Mouse (Mus musculus): ENCODE results near the gene Tent4b. TPM values are rescaled to one million over a fixed set of nuclear protein-coding genes. Genes with fewer than 3 reads are reported as not detected.

The Tent4b gene
- 9.6 and 10.5 TPM in 2 replicates for polyA plus RNA-seq (2014; fragmentation: Nextera tagmentation; extraction: Ambion mirVana)

DNA sequence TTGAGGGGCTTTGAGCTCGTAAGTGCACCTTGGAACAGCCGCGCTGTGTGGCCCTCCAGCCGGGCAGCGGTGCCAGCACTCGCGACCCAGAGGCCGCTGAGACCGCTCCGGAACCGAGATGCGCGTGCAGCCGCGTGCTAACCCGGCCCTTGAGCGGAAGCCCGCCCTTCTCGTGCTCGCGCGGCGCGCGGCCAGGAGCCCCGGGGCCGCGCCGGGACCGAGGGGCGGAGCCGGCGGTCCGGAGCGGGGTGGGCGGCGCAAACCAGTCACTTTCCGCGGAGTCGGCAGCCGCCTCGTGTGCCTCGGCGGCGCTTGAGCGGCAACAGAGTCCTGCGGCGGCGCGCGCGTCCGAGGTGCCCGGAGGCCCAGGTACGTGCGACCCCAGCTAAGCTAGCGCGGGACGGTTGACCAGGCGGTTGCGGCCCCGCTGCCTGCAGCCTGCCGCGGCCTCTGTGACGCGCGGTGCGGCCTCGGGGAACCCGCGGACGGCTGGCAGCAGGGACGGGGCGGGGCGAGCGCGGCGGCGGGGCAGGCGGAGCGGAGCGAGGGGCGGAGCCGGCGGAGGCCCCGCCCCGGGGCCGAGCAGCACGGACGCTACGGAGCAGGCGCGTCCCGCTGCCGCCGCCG, at the start of gene Tent4b:
Gene Tent4b (plus strand): TSS at position 269 of the 627 bp plus-strand sequence.
- no peaks in the 10 kb centered on the region for H3K9me3 ChIP-seq (replicated peaks; ENCODE audit: control insufficient read depth, low read length)
- peaks cover 18% of the 10 kb centered on the region for H3K4me1 ChIP-seq (ENCODE audit: control insufficient read depth, insufficient read depth, low read length)
- DNase-seq (ENCODE audit: low spot score) = peak; percentile 92
- no peaks in the 10 kb centered on the region for H3K36me3 ChIP-seq (ENCODE audit: control insufficient read depth, insufficient read depth, low read length)
- peak within 1 kb of the TSS; percentile 73 for H3K4me2 ChIP-seq (ENCODE audit: low read length)
- peak within 1 kb of the TSS; percentile 84 for H3K9ac ChIP-seq (ENCODE audit: low read length)
- WGBS = under 1% methylated on average over 40 of the region's 97 CpGs
- ATAC-seq = peak; percentile 97
- H3K27me3 ChIP-seq (replicated peaks; ENCODE audit: control insufficient read depth, insufficient read depth, low read length) = no peaks in the 10 kb centered on the region
- peak within 1 kb of the TSS; percentile 94 for H3K27ac ChIP-seq (ENCODE audit: low read depth, low read length)
- peak within 1 kb of the TSS; percentile 81 for H3K4me3 ChIP-seq (ENCODE audit: low read depth, low read length)

DNA sequence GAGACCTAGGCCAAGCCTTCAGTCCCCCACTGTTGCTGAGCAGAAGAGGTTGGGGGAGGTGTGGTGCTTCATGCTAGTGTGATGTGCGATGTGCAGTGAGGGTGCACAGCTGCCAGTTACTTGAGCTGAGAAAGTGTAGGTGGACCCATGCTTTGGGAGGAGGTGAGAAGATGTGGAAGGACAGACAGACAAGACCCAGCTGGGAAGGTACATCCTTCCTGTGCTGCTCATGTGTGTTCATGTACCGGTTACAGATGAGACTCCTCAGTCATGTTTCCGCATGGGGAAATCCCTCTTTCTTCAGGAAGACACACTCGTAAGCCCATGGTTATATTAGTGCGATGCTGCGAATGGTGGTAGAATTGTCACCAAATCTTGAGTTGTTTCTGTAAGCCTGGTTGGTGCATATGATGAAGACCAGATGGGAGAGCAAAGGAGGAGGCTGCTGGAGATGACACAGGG, 48.1 kb upstream of the Tent4b start:
- Histone ChIP-seq H3K27me3 (replicated peaks; ENCODE audit: control insufficient read depth, insufficient read depth, low read length) (no peaks in the 10 kb centered on the region), H3K4me3 (ENCODE audit: low read depth, low read length) (no peak overlapping the region), H3K27ac (ENCODE audit: low read depth, low read length) (no peak overlapping the region), H3K36me3 (ENCODE audit: control insufficient read depth, insufficient read depth, low read length) (peaks cover 62% of the 10 kb centered on the region), H3K4me2 (ENCODE audit: low read length) (no peak overlapping the region), H3K9ac (ENCODE audit: low read length) (no peak overlapping the region), H3K4me1 (ENCODE audit: control insufficient read depth, insufficient read depth, low read length) (no peaks in the 10 kb centered on the region), H3K9me3 (replicated peaks; ENCODE audit: control insufficient read depth, low read length) (no peaks in the 10 kb centered on the region)
- ATAC-seq (no peak), DNase-seq (ENCODE audit: low spot score) (no peak)
- 92% methylated on average over 6 of the region's 6 CpGs for WGBS

DNA sequence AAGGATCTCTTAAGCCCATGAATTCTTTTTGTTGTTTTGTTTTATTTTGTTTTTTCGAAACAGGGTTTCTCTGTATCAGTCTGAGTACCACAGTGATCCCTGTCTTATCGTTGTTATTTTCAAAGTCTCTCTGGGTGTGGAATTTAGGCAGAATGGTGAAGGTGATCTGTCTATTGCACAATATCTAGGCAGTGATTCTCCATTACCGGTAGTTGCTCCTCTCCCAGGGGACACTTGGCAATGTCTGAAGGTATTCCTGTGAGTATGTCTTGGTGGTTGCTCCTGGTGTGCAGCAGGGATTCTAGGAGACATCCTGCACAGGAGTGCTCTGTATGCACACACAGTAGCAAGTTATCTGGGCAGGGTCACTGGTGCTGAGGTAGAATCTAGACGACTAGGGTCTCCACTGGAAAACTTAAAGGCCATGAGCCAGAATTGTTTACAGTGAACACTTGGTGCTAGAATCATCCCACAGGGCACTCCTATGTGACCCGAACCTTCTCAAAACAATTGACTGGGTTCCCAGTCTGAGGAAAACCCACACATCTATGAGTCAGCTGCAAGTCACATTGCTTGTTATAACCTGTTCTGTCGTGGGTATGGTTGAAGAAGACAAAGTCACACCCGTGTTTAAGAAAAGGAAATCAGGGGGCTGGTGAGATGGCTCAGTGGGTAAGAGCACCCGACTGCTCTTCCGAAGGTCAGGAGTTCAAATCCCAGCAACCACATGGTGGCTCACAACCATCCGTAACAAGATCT, 38.6 kb upstream of the Tent4b start:
- Histone ChIP-seq H3K4me2 (ENCODE audit: low read length) (no peak overlapping the region), H3K4me3 (ENCODE audit: low read depth, low read length) (no peak overlapping the region), H3K4me1 (ENCODE audit: control insufficient read depth, insufficient read depth, low read length) (no peaks in the 10 kb centered on the region), H3K27ac (ENCODE audit: low read depth, low read length) (no peak overlapping the region), H3K9me3 (replicated peaks; ENCODE audit: control insufficient read depth, low read length) (no peaks in the 10 kb centered on the region), H3K36me3 (ENCODE audit: control insufficient read depth, insufficient read depth, low read length) (peaks cover 71% of the 10 kb centered on the region), H3K9ac (ENCODE audit: low read length) (no peak overlapping the region), H3K27me3 (replicated peaks; ENCODE audit: control insufficient read depth, insufficient read depth, low read length) (no peaks in the 10 kb centered on the region)
- DNase-seq (ENCODE audit: low spot score) (no peak), ATAC-seq (no peak)
- WGBS = 94% methylated on average over 9 of the region's 10 CpGs

DNA sequence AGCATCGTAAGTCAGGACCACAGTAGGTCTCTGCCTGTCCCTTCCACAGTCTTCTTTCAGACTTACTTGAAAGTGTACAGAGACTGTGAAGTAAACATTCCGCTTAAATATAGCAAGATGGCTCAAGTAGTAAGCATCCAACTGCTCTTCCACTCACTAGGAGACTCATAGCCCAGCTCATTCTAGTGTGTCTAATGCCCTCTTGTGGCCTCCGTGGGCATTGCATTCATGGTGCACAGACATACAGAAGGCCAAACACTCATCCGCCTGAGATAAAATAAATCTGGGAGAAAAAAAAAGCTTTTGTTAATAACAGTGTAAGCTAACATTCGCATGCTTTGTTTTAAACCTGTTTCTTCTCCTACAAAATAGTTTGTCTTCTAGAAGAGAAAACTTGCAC, 37.6 kb upstream of the Tent4b start:
- Histone ChIP-seq H3K9me3 (replicated peaks; ENCODE audit: control insufficient read depth, low read length) (no peaks in the 10 kb centered on the region), H3K27me3 (replicated peaks; ENCODE audit: control insufficient read depth, insufficient read depth, low read length) (no peaks in the 10 kb centered on the region), H3K9ac (ENCODE audit: low read length) (no peak overlapping the region), H3K4me1 (ENCODE audit: control insufficient read depth, insufficient read depth, low read length) (no peaks in the 10 kb centered on the region), H3K4me2 (ENCODE audit: low read length) (no peak overlapping the region), H3K27ac (ENCODE audit: low read depth, low read length) (no peak overlapping the region), H3K36me3 (ENCODE audit: control insufficient read depth, insufficient read depth, low read length) (peaks cover 74% of the 10 kb centered on the region), H3K4me3 (ENCODE audit: low read depth, low read length) (no peak overlapping the region)
- DNase-seq (ENCODE audit: low spot score) = peak; percentile 74
- 75% methylated on average over 5 of the region's 5 CpGs for WGBS
- no peak for ATAC-seq

DNA sequence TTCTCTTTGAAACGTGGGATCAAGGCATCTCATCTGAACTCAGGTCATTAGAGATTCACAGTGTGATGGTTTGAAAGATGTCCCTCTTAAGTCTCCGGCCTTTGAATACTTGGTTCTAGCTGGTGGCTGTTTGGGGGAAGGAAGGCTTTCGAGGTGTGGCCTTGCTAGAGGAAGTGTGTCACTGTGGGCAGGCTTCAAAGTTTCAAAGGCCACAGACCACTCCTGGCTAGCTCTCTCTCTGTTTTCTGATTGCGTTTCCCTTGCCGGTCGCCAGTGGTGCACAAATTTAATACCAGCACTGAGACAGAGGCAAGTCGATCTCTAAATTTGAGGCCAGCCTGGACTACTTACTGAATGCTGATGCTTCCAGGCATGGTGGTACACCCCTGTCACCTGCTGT, 23.7 kb upstream of the Tent4b start:
- no peaks in the 10 kb centered on the region for H3K9me3 ChIP-seq (replicated peaks; ENCODE audit: control insufficient read depth, low read length)
- no peaks in the 10 kb centered on the region for H3K27me3 ChIP-seq (replicated peaks; ENCODE audit: control insufficient read depth, insufficient read depth, low read length)
- ATAC-seq = no peak
- no peak overlapping the region for H3K4me2 ChIP-seq (ENCODE audit: low read length)
- H3K4me1 ChIP-seq (ENCODE audit: control insufficient read depth, insufficient read depth, low read length) = no peaks in the 10 kb centered on the region
- no peak overlapping the region for H3K4me3 ChIP-seq (ENCODE audit: low read depth, low read length)
- whole genome bisulfite sequencing = 95% methylated on average over 7 of the region's 7 CpGs
- peaks cover 16% of the 10 kb centered on the region for H3K36me3 ChIP-seq (ENCODE audit: control insufficient read depth, insufficient read depth, low read length)
- H3K9ac ChIP-seq (ENCODE audit: low read length) = no peak overlapping the region
- DNase-seq (ENCODE audit: low spot score) = no peak
- no peak overlapping the region for H3K27ac ChIP-seq (ENCODE audit: low read depth, low read length)

DNA sequence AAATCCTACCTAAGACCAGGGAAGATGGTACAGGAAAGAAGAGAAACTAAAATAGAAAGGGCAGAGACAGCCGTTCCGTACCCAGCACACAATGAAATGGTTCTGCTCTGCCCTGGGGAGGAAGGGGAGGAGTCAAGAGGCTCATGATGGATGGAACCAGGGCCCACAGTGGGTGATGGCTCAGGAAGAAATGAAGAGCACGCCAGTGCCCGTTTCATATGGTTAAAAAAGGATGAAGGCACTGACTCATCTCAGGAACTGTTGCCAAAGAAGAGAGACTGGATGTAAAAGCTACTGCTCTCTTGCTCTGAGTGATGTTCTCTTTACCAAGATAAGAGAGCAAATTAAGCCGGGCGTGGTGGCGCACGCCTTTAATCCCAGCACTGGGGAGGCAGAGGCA, 21.7 kb upstream of the Tent4b start:
- H3K9ac ChIP-seq (ENCODE audit: low read length) = no peak overlapping the region
- no peak overlapping the region for H3K27ac ChIP-seq (ENCODE audit: low read depth, low read length)
- no peak overlapping the region for H3K4me3 ChIP-seq (ENCODE audit: low read depth, low read length)
- H3K4me2 ChIP-seq (ENCODE audit: low read length) = no peak overlapping the region
- WGBS = 89% methylated on average over 8 of the region's 8 CpGs
- DNase-seq (ENCODE audit: low spot score) = no peak
- no peak for ATAC-seq
- H3K4me1 ChIP-seq (ENCODE audit: control insufficient read depth, insufficient read depth, low read length) = no peaks in the 10 kb centered on the region
- no peaks in the 10 kb centered on the region for H3K9me3 ChIP-seq (replicated peaks; ENCODE audit: control insufficient read depth, low read length)
- H3K27me3 ChIP-seq (replicated peaks; ENCODE audit: control insufficient read depth, insufficient read depth, low read length) = no peaks in the 10 kb centered on the region
- H3K36me3 ChIP-seq (ENCODE audit: control insufficient read depth, insufficient read depth, low read length) = peaks cover 1% of the 10 kb centered on the region

DNA sequence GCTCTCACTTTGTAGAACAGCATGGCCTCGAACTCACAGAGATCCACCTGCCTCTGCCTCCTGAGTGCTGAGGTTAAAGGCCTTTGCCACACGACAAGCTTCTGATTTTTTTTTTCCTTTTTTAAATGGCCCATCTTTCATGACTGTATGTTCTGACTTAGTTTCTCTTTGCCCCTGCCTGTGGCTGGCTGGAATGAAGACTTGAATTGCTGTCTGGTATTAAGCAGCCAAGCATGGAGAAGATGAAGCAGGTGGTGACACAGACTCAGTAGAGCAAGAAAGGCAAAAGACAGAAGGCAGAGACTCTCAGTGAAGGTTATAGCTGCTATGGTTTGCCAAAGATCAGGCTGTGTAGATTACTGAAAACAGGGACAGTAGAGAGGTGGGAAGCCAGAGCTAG, 15.9 kb upstream of the Tent4b start:
- Histone ChIP-seq H3K9me3 (replicated peaks; ENCODE audit: control insufficient read depth, low read length) (no peaks in the 10 kb centered on the region), H3K27me3 (replicated peaks; ENCODE audit: control insufficient read depth, insufficient read depth, low read length) (no peaks in the 10 kb centered on the region), H3K4me3 (ENCODE audit: low read depth, low read length) (no peak overlapping the region), H3K27ac (ENCODE audit: low read depth, low read length) (no peak overlapping the region), H3K4me2 (ENCODE audit: low read length) (no peak overlapping the region), H3K36me3 (ENCODE audit: control insufficient read depth, insufficient read depth, low read length) (no peaks in the 10 kb centered on the region), H3K9ac (ENCODE audit: low read length) (no peak overlapping the region), H3K4me1 (ENCODE audit: control insufficient read depth, insufficient read depth, low read length) (no peaks in the 10 kb centered on the region)
- ATAC-seq = no peak
- 81% methylated on average over 2 of the region's 2 CpGs for WGBS
- DNase-seq (ENCODE audit: low spot score) = no peak

DNA sequence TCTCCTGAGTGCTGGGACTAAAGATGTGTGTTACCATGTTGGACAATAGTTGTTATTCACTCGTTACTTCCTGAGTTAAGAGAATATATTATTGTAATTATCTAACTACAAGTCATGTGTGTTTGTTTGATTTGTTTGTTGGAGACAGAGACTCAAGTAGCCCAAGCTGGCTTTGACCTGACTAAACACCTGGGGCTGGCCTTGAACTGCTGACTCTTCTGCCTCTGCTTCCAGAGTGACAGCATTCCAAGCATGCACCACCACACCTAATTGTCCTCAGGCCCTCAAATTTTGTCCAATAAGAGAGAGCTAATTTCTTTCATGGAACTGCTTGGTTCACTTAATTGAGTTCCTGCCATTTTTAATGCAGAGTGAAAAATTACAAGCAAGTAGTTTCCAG, 14.1 kb upstream of the Tent4b start:
- no peak for ATAC-seq
- WGBS = 85% methylated on average over 1 of the region's 1 CpGs
- Histone ChIP-seq H3K9me3 (replicated peaks; ENCODE audit: control insufficient read depth, low read length) (no peaks in the 10 kb centered on the region), H3K4me1 (ENCODE audit: control insufficient read depth, insufficient read depth, low read length) (no peaks in the 10 kb centered on the region), H3K27ac (ENCODE audit: low read depth, low read length) (no peak overlapping the region), H3K36me3 (ENCODE audit: control insufficient read depth, insufficient read depth, low read length) (no peaks in the 10 kb centered on the region), H3K27me3 (replicated peaks; ENCODE audit: control insufficient read depth, insufficient read depth, low read length) (no peaks in the 10 kb centered on the region), H3K4me2 (ENCODE audit: low read length) (no peak overlapping the region), H3K9ac (ENCODE audit: low read length) (no peak overlapping the region), H3K4me3 (ENCODE audit: low read depth, low read length) (no peak overlapping the region)
- no peak for DNase-seq (ENCODE audit: low spot score)

DNA sequence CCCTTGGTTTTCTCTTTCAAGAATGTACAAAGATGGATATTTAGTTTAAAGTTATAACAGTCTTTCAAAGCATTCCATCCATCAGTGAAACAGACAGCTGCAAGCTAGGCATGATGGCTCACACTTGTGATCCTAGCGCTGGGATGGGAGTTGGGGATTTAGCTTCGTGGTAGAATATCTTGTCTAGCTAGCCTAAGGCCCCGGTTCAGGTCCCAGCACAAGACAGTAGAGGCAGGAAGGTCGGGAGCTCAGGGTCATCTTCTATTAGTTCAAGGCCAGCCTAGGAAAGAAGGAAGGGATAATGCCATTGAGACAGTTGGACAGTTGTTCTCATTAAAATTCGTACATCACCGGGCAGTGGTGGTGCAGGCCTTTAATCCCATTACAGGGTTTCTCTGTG, 13.3 kb upstream of the Tent4b start:
- 85% methylated on average over 6 of the region's 6 CpGs for WGBS

More for the DNA sequence above, 13.3 kb upstream of the Tent4b start:
- DNase-seq (ENCODE audit: low spot score) (no peak), ATAC-seq (no peak)
- Histone ChIP-seq H3K27ac (ENCODE audit: low read depth, low read length) (no peak overlapping the region), H3K36me3 (ENCODE audit: control insufficient read depth, insufficient read depth, low read length) (no peaks in the 10 kb centered on the region), H3K4me1 (ENCODE audit: control insufficient read depth, insufficient read depth, low read length) (no peaks in the 10 kb centered on the region), H3K9ac (ENCODE audit: low read length) (no peak overlapping the region), H3K4me2 (ENCODE audit: low read length) (no peak overlapping the region), H3K27me3 (replicated peaks; ENCODE audit: control insufficient read depth, insufficient read depth, low read length) (no peaks in the 10 kb centered on the region), H3K9me3 (replicated peaks; ENCODE audit: control insufficient read depth, low read length) (no peaks in the 10 kb centered on the region), H3K4me3 (ENCODE audit: low read depth, low read length) (no peak overlapping the region)

All from forebrain, embryonic 14.5 days (tissue).